Mouse (Mus musculus): ENCODE measurements around the gene Smtnl1. TPM values are rescaled to one million over a fixed set of nuclear protein-coding genes. Genes with fewer than 3 reads are reported as not detected.

Gene Smtnl1
- total and polyA plus RNA-seq, 3 experiments: 0.13 to 1.5 TPM; not detected in 1

DNA sequence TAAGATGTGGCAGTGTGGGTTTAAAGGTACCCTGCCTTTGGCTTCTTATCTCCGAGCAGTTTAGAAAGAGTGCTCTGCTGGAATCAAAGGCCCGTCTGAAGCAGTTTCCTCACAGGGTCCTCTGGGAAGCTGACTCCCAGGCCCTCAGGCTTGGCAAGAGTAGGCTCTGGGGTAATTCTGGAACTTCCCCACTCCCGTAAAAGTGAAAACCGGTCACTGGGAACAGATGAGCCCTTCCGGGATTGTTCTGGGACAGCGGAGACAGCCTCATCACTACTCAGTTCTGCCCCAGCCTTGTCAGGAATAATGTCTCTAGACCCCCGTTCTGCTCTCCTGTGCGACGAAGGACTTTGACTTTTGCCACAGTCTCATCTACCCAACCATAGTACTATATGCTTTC, 32.0 kb downstream of the Smtnl1 start:
- TF ChIP-seq MEF2A (IDR thresholded peaks at IDR 0.05; ENCODE audit: borderline replicate concordance, low read depth, low read length) (no peak), RAD21 (IDR thresholded peaks at IDR 0.05; ENCODE audit: low read depth, low read length) (no peak), POLR2AphosphoS2 (IDR thresholded peaks at IDR 0.05; ENCODE audit: low read depth, low read length) (no peak), SIN3A (IDR thresholded peaks at IDR 0.05; ENCODE audit: low read length) (no peak), TCF12 (IDR thresholded peaks at IDR 0.05; ENCODE audit: low read depth, low read length) (no peak), NELFE (IDR thresholded peaks at IDR 0.05; ENCODE audit: low read depth, low read length) (no peak), BHLHE40 (IDR thresholded peaks at IDR 0.05; ENCODE audit: low read depth, low read length) (no peak), JUN (IDR thresholded peaks at IDR 0.05; ENCODE audit: insufficient read depth, low read depth, low read length) (no peak), ZMIZ1 (IDR thresholded peaks at IDR 0.05; ENCODE audit: low read depth, low read length) (no peak), POLR2A (IDR thresholded peaks at IDR 0.05; ENCODE audit: low read depth, low read length) (no peak), ELF1 (IDR thresholded peaks at IDR 0.05; ENCODE audit: low read depth, low read length) (no peak), SMC3 (IDR thresholded peaks at IDR 0.05; ENCODE audit: low read depth, low read length) (no peak), MAX (IDR thresholded peaks at IDR 0.05; ENCODE audit: low read length) (no peak), CTCF (conservative IDR thresholded peaks at IDR 0.05 in 1 of 2, IDR thresholded peaks at IDR 0.05 in 1 of 2; ENCODE audit: low read depth in 2 of 2, low read length in 2 of 2) (no peak), MXI1 (IDR thresholded peaks at IDR 0.05; ENCODE audit: low read depth, low read length) (no peak), RCOR1 (conservative IDR thresholded peaks at IDR 0.05; ENCODE audit: low read depth, low read length) (no peak), HCFC1 (IDR thresholded peaks at IDR 0.05; ENCODE audit: low read depth, low read length) (no peak), GABPA (IDR thresholded peaks at IDR 0.05; ENCODE audit: insufficient replicate concordance, low read depth, low read length) (no peak), CHD1 (IDR thresholded peaks at IDR 0.05; ENCODE audit: low read depth, low read length) (no peak), MAFK (IDR thresholded peaks at IDR 0.05; ENCODE audit: insufficient replicate concordance, low read length) (no peak)
- Histone ChIP-seq H3K79me2 (replicated peaks; ENCODE audit: control insufficient read depth, extremely low read depth, insufficient read depth, poor library complexity, severe bottlenecking) (no peaks in the 10 kb centered on the region), H3K36me3 (replicated peaks in 1 of 2; ENCODE audit: control insufficient read depth in 1 of 2, insufficient read depth in 1 of 2, low read length in 1 of 2) (no peaks in the 10 kb centered on the region), H3K9me3 (replicated peaks; ENCODE audit: low read length) (peaks cover 9% of the 10 kb centered on the region), H3K4me3 (replicated peaks in 1 of 3; ENCODE audit: low read depth in 2 of 3, low read length in 2 of 3, poor library complexity in 1 of 3) (no peak overlapping the region), H3K9ac (ENCODE audit: insufficient read depth, low read depth) (no peak overlapping the region), H3K27ac (ENCODE audit: insufficient read depth, low read depth) (no peak overlapping the region), H3K4me2 (ENCODE audit: insufficient read depth, low read depth, poor library complexity, severe bottlenecking) (no peak overlapping the region), H3K27me3 (replicated peaks) (no peaks in the 10 kb centered on the region), H3K4me1 (ENCODE audit: control insufficient read depth in 1 of 2, insufficient read depth in 2 of 2) (peaks cover 0 to 13% of the 10 kb centered on the region in 2 experiments; a peak in 2 of 4 replicates)
- no peak for DNase-seq (ENCODE audit: extremely low read depth)
- in situ Hi-C loops (cut with MboI; ENCODE audit: low pct_ligation_motif_present, low pct_unique_long_range_greater_than_20kb, low sequenced_read_pairs): no loop called here
- dilution Hi-C loops (cut with MboI; ENCODE audit: extremely low pct_ligation_motif_present, extremely low pct_unique_long_range_greater_than_20kb, low sequenced_read_pairs): no loop called here

- in situ Hi-C loops (cut with MboI; ENCODE audit: low pct_ligation_motif_present, low pct_unique_long_range_greater_than_20kb, low sequenced_read_pairs) (no loop called here), dilution Hi-C loops (cut with MboI; ENCODE audit: extremely low pct_ligation_motif_present, extremely low pct_unique_long_range_greater_than_20kb, low sequenced_read_pairs) (no loop called here)
- Histone ChIP-seq H3K9me3 (replicated peaks; ENCODE audit: low read length) (no peaks in the 10 kb centered on the region), H3K27ac (ENCODE audit: insufficient read depth, low read depth) (no peak overlapping the region), H3K4me1 (ENCODE audit: control insufficient read depth in 1 of 2, insufficient read depth in 2 of 2) (peaks cover 0 to 24% of the 10 kb centered on the region in 2 experiments; a peak in 2 of 4 replicates), H3K9ac (ENCODE audit: insufficient read depth, low read depth) (no peak overlapping the region), H3K79me2 (replicated peaks; ENCODE audit: control insufficient read depth, extremely low read depth, insufficient read depth, poor library complexity, severe bottlenecking) (no peaks in the 10 kb centered on the region), H3K4me2 (ENCODE audit: insufficient read depth, low read depth, poor library complexity, severe bottlenecking) (no peak overlapping the region), H3K36me3 (replicated peaks in 1 of 2; ENCODE audit: control insufficient read depth in 1 of 2, insufficient read depth in 1 of 2, low read length in 1 of 2) (no peaks in the 10 kb centered on the region), H3K27me3 (replicated peaks) (no peaks in the 10 kb centered on the region), H3K4me3 (replicated peaks in 1 of 3; ENCODE audit: low read depth in 2 of 3, low read length in 2 of 3, poor library complexity in 1 of 3) (no peak overlapping the region)
- DNase-seq (ENCODE audit: extremely low read depth): no peak
- TF ChIP-seq SIN3A (IDR thresholded peaks at IDR 0.05; ENCODE audit: low read length) (no peak), PAX5 (IDR thresholded peaks at IDR 0.05; ENCODE audit: low read length) (no peak), MXI1 (IDR thresholded peaks at IDR 0.05; ENCODE audit: low read depth, low read length) (no peak), CHD1 (IDR thresholded peaks at IDR 0.05; ENCODE audit: low read depth, low read length) (no peak), CTCF (conservative IDR thresholded peaks at IDR 0.05 in 1 of 2, IDR thresholded peaks at IDR 0.05 in 1 of 2; ENCODE audit: low read depth in 2 of 2, low read length in 2 of 2) (no peak), ZMIZ1 (IDR thresholded peaks at IDR 0.05; ENCODE audit: low read depth, low read length) (no peak), MAX (IDR thresholded peaks at IDR 0.05; ENCODE audit: low read length) (no peak), USF1 (IDR thresholded peaks at IDR 0.05; ENCODE audit: low read depth, low read length) (no peak), IRF4 (IDR thresholded peaks at IDR 0.05; ENCODE audit: low read depth, low read length) (no peak), ETS1 (conservative IDR thresholded peaks at IDR 0.05; ENCODE audit: low read depth, low read length) (no peak), SMC3 (IDR thresholded peaks at IDR 0.05; ENCODE audit: low read depth, low read length) (no peak), MEF2A (IDR thresholded peaks at IDR 0.05; ENCODE audit: borderline replicate concordance, low read depth, low read length) (no peak), POLR2AphosphoS2 (IDR thresholded peaks at IDR 0.05; ENCODE audit: low read depth, low read length) (no peak), NELFE (IDR thresholded peaks at IDR 0.05; ENCODE audit: low read depth, low read length) (no peak), UBTF (IDR thresholded peaks at IDR 0.05; ENCODE audit: low read depth, low read length) (no peak), JUN (IDR thresholded peaks at IDR 0.05; ENCODE audit: insufficient read depth, low read depth, low read length) (no peak)
Measured at GRCm38 (mm10) chr2:84788316-84788715, 34.1 kb downstream of the Smtnl1 start.

Data from CH12.LX (cell line).